Mouse (Mus musculus) lung, postnatal 0 days (tissue): ENCODE data around the gene Mdm2.

Source experiments
- CTCF ChIP-seq: IDR thresholded peaks from 2 replicates; pipeline ENCODE4 v1.5.1; 2016; ENCODE audit warnings: antibody characterized with exemption, mild to moderate bottlenecking
- EP300 ChIP-seq: IDR thresholded peaks from 2 replicates; pipeline ENCODE4 v1.6.1; 2016; ENCODE audit warnings: antibody characterized with exemption, mild to moderate bottlenecking, control low read depth

DNA sequence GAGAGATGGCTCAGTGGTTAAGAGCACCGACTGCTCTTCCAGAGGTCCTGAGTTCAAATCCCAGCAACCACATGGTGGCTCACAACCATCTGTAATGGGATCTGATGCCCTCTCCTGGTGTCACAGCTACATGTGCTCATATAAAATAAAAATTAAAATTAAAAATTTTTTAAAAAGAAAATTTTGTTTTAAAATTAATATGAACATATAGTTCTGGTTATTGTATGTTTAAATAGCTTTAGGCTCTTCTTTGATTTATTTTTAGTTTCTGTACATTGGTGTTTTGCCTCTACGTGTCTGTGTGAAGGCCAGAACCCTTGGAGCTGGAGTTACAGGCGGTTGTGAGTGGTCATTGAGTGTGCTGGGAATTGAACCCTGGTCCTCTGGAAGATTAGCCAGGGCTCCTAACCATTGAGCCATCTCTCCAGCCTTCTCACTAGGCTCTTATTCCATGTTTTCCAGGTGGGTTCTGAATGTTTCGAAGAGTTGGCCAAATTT lies 16.4 kb upstream of the Mdm2 start:
- TF ChIP-seq CTCF = no peak
- no peak for TF ChIP-seq EP300
